Mouse (Mus musculus) retina, postnatal 1 day (tissue): ENCODE results near the gene H1f0.

Experiments used
- DNase-seq: peaks from one replicate; pipeline ENCODE4 v3.0.0-alpha.2; 2012

Gene H1f0

GRCm38 (mm10) chr15:79040501-79041416, 12.5 kb downstream of the H1f0 start:
- peak; percentile 65 for DNase-seq

GRCm38 (mm10) chr15:79041585-79041984, 13.3 kb downstream of the H1f0 start, which contains the start of gene Galr3:
TSS of gene Galr3 (plus strand) at chr15:79041885.
- no peak for DNase-seq

- DNase-seq, result peak; percentile 65
Measured at GRCm38 (mm10) chr15:79042721-79043491, 14.7 kb downstream of the H1f0 start.

- DNase-seq, result peak; percentile 84
Measured at GRCm38 (mm10) chr15:79044837-79045236, 16.6 kb downstream of the H1f0 start.

GRCm38 (mm10) chr15:79048186-79048585, 19.9 kb downstream of the H1f0 start:
- DNase-seq, result no peak

GRCm38 (mm10) chr15:79050160-79050845, 22.1 kb downstream of the H1f0 start:
- peak; percentile 69 for DNase-seq

- no peak for DNase-seq
Measured at GRCm38 (mm10) chr15:79050964-79051363, 22.7 kb downstream of the H1f0 start.

GRCm38 (mm10) chr15:79051461-79052360, 23.5 kb downstream of the H1f0 start:
- no peak for DNase-seq

- no peak for DNase-seq
Measured at GRCm38 (mm10) chr15:79052366-79052765, 24.1 kb downstream of the H1f0 start.

- no peak for DNase-seq
Measured at GRCm38 (mm10) chr15:79056601-79057000, 28.4 kb downstream of the H1f0 start.

- no peak for DNase-seq
Measured at GRCm38 (mm10) chr15:79057850-79058249, 29.6 kb downstream of the H1f0 start.

- DNase-seq, result no peak
Measured at GRCm38 (mm10) chr15:79060887-79061565, 32.8 kb downstream of the H1f0 start.

- peak; percentile 100 for DNase-seq
Measured at GRCm38 (mm10) chr15:79062376-79063159, 34.3 kb downstream of the H1f0 start, which contains the start of gene Ankrd54. TSS of gene Ankrd54 (minus strand) at chr15:79062893.

- DNase-seq, result no peak
Measured at GRCm38 (mm10) chr15:79063160-79063740, 35.0 kb downstream of the H1f0 start.

- DNase-seq, result no peak
Measured at GRCm38 (mm10) chr15:79065086-79065770, 37.0 kb downstream of the H1f0 start.

- DNase-seq, result peak; percentile 40
Measured at GRCm38 (mm10) chr15:79066276-79066675, 38.0 kb downstream of the H1f0 start.

- no peak for DNase-seq
Measured at GRCm38 (mm10) chr15:79067631-79068030, 39.4 kb downstream of the H1f0 start.

- no peak for DNase-seq
Measured at GRCm38 (mm10) chr15:79068416-79068815, 40.2 kb downstream of the H1f0 start.
